Mouse (Mus musculus): ENCODE data around the gene Mlycd.

Gene Mlycd

DNA sequence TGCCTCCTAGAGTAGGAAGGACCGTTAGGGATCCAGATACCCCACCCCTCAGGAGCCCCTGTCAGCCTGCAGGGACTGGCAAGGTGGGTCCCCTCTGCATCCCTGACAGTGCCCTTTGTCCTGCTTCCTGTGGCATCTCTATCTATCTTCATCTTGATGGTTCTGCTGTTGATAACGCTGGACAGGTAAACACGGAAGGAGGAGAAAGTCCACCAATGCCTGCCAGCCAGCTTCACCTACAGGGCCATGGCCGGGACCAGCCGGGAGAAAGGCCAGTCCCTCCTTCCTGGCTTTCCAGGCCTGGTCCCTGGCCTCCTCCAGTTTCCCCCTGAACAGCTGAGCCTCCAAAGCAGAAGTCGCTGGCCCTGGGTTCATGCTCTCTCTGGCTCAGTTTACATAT lies 39.9 kb downstream of the Mlycd start:
- DNase-seq: no peak

DNA sequence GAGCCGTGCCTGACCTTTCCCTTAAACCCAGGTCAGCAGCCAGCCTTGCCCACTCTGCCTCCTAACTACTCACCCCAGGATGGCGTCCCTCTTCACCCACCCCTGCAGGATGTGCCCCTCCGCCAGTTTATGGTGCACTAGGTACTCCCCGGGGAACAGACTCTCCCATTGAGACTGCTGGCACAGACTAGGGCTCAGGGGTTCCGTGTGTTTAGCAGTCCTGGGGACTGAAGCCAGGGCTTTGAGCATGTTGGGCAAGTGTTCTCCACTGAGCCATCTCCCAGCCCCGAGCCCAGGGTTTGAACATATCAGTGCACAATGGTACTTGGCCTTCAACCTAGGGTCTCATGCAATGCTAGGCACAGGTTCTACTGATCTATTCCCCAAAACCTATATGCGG lies 40.8 kb downstream of the Mlycd start:
- no peak for DNase-seq

DNA sequence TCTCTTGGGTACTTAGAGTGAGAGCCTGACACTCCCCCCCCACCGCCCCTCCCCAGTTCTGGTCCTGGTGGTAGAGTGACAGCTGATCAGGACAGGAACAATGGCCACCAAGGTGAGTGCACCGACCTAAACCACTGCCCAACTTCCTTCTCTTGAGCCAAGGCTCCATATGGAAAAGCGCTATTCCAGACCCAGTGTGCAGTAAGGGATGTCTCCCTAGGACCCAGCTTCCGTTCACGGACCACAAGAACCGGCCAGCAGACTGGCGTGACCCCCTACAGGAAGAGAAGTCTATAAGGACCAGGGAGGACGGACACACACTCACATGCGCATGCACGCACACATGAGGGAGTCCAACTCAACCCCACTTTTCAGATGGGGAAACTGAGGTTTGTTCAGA lies 41.7 kb downstream of the Mlycd start:
- no peak for DNase-seq

DNA sequence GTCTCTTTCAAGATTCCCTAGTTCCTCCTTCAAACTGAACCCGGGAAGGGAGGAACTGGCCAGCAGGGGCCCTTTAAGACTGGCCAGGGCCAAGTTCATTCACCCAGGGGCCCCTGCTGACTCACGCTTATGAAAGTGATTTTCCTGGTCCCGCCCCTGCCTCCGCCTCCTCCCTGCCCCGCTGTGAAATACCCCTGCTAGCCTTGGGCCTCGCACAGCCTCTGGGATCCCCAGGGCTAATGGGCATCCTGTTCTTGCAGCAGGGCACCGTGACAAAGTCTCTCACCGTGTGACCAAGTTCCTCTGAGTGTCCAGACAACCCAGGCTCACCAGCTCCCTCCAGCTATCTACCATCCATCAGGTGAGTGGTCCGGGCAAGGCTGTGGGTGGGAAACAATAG lies 42.3 kb downstream of the Mlycd start:
- DNase-seq: no peak

DNA sequence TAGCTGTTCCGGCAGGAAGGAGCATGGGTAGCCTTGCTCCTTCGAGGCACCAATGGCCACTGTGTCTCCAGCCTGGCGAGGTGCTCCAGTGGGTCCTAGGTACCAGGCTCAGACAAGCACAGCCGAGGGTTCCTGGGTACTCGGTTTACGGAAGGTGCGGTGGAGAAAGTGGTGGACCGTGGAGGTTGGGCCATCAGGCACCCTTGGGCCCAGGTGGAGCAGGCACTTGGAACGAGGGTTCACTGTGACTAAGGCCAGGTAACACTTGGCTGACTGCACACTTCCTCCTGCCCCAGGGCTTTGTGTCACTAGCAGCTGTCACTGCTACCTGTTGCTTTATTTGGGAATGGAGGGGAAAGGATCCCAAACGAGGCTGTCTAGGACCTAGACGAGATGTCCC lies 42.8 kb downstream of the Mlycd start:
- no peak for DNase-seq

DNA sequence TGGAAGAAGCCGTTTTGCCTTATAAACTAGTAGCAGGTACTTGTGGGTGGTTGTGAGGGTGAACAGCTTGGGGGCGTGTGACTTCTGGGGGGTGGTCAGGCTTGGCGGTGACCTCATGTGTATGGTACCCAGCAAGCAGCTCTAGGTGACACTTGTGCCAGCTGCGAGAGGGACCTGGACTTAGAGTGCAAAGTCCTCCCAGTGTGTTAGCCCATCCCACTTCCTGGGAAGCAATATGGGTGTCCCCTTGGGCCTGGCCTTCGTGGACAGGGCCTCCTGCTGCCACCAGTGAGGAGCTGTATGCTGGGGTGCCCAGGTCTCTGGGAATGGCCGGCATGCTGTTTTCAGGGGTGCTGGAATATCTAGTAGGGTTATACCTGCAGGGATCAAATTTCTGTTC lies 44.2 kb downstream of the Mlycd start:
- DNase-seq: no peak

DNA sequence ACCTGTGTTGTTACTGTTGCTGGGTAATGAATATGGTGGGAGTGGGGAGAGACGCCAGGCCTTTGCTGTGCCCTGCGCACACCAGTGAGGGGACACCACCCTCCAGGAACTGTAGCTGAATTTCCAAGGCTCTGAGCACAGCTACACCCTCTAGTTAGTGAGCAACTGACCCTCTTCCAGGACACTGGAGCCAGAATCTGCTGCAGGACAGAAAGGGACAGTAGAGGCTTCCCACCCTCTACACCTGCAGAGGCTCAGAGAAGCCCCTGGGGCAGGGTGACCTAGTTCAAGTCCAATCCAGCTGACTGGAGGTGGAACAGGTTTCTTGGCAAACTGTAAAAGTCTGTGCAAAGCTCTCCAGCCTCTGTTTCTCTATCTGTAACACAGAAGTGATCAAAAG lies 44.7 kb downstream of the Mlycd start:
- no peak for DNase-seq

DNA sequence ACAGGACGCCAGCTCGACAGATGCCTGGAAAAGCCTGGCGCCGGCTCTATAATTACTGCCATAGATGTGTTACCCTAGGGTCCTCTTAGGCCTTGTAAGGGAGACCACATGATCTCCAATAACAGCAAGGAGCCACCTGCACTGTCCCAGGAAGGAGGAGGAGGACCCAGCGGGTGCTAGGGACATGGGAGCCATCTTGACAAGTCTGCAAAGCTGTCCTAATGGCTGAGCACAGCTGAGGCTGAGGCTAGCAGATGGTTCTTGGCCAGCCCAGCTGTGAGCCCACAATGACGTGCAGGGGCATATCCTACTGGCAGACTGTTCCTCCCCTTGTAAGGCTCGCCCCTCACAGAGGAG lies 45.2 kb downstream of the Mlycd start:
- no peak for DNase-seq

DNA sequence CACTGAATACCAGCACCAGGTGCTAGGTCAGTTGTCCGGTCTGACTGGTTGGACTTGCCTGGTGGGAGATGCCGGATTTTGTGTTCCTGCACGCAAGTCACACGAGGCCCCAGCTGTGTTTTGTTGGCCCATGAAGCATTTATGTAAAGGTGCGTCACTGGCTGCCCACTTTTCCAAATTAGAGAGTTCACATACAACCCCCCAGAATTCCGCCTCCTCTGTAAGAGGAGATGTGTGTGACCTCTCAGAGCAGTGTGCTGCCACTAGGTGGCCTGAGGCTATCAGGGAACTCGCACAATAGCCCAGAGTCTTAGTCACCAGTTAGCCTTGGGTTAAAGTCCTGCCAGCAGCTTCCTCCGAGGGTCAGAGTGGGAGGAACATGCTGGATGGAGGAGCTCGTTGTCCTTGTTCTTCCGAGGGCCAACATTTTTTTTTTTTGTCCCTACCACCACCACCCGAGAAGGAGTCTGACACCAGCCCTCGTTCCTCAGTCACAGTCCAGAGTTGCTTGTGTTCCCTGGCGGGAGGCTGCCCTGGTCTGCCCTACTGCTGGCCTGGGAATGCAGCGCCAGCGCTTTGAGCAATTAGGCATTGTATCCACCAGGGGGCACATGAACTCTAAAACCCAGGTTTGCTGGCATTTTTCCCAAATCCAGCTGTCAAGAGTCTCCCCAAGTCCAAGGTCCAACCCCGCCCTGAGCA lies 45.7 kb downstream of the Mlycd start:
- DNase-seq: no peak

DNA sequence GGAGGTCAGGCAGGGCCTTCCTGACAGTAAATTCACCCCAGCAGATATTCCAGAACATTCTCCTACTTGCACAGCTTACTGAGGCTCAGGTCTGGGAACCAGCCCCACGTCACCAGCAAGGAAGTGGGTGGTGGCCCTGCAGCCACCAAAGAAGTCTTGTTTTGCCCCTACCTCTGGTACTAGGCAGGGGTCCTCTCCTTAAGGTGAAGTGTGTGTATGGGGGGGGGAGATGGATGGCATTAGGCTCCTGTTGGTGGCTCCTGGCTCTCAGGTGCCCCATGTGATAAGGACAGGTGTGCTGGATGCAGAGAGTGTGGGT lies 46.2 kb downstream of the Mlycd start:
- no peak for DNase-seq

DNA sequence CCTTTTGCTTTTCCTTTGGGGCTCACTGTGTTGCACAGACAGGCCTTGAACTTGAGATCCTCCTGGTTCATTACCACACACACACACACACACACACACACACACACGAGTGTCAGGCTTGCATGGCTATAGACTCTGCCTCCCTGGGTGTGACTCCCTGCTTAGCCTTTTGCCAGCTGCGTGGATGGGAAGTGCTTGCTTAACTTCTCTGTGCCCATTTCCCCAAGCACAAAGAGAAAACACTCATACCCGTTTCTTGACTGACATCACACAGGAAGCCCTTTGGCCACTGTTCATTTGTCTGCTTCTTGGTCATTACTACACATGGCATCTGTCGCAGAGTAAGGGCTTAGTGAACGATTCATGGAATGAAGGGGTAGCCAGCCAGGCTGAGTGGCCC lies 47.3 kb downstream of the Mlycd start:
- DNase-seq: no peak

DNA sequence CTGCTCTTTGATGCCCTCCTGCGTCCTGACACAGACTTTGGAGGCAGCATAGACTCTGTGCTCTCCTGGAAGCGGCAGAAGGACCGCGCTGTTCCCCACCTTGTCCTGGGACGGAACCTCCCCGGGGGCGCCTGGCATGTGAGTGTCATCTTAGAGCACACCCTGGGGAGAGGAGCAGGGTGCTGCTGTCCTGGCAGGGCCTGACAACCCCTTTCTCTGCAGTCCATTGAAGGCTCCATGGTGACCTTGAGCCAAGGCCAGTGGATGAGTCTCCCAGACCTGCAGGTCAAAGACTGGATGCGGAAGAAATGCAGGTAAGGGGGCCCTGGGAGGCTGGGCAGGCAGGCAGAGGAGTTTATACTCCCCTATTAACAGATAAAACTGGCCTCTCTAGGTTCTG lies 48.3 kb downstream of the Mlycd start:
- DNase-seq: no peak

DNA sequence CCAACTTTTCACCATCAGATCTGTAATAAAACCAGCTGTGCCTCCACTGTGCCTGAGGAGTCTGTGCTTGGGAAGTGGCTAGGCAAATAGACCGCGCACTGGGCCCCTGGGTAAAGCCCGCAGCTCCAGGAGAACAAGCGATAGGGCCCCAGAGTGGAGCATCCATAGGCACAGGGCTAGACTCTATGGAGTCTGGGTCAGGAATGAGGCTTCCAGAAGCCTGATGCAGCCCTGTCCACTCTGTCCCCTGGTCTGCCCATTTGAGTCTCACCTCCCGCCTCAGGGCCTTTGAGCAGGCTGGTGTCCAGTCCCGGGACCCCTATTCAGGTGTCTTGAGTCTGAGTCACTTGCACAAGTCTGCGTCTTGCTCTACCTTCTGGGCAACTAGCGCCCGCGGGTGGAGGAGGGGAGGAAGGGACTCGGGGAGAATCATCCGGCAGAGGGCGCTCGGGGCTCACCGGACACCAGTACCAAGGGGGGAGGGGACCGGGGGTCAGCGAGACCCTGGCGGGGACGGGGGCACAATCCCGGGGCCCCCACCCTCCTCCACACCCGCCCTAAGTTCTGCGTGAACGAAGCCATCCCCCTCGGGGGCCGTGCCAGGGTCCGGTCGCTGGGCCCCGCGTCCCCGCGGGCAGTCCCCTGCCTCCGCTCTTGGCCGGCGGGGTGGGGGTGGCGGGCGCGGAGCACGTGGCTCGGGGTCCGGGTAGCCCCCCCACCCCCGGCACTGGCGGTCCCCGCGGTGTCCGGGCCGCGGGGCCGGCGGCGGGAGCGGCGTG lies 51.7 kb downstream of the Mlycd start, which contains the start of gene Necab2:
Gene Necab2 (plus strand): TSS at position 509 of the 779 bp plus-strand sequence.
- DNase-seq: peak; percentile 89

DNA sequence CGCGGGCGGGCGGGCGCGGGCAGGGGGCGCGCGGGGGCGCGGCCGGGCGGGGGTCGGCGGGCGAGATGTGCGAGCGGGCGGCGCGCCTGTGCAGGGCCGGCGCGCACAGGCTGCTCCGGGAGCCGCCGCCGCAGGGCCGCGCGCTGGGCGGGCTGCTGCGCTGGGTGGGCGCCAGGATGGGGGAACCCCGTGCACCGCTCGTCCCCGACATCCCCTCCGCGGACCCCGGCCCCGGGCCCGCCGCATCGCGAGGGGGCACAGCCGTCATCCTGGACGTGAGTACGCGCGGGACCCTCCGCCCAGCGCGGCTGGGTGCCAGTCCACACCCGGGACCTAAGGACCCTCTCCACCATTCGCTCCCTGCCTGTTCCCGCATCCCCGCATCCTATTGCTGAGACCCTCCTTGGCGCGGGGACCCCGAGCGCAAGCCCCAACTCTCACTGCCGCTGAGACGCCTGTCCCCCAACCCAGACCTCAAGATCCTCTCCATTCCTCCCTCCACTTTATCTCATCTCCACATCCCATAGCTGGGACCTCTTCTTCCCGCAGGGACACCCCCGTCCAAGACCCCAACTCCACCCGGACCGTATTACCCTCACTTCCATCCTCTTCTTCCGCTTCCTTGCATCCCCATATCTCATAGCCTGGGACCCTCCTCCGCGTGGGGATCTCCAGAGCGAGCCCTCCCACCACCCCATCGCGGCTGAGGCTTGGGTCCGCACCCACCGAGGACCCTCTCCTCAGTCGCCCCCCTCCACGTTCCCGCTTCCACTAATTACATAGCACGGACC lies 52.5 kb downstream of the Mlycd start:
- DNase-seq: no peak

DNA sequence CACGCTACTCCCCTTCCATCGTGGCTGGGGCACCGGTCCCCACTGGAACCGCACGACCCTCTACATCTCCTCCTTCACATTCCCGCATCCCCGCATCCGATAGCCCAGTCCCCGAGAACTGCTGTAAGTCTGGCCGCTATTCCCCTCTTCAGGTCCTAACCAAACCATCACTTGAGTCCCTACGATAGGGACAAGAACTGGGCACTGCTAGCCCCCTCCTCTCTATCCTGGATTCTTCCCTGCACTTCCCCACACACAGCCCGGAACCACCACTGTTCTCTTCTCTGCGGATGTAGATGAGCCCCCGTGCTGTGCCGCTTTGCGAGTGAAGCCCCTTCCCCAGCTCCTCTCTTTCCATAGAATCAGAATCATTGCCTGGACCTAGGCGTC lies 53.1 kb downstream of the Mlycd start:
- DNase-seq: no peak

DNA sequence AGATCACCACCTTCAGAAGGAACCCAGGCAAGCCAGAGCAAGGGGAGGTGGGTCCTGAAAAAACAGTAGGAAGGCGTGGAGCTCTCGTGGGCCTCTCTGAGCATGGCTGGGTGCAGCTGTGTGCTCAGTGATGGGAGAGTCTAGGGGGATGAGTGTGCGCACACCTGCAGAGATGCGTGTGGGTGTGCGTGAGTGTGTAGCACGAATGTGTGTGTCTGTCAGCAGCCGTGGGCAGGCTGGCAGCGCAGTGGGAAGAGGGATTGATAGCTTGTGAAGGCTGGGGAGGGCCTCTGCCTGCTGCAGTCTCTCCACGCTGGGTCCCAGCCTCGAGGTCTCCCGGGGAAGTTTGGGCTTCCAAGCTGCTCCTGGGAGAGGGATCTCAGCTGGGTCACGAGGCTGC lies 54.9 kb downstream of the Mlycd start:
- peak; percentile 68 for DNase-seq

DNA sequence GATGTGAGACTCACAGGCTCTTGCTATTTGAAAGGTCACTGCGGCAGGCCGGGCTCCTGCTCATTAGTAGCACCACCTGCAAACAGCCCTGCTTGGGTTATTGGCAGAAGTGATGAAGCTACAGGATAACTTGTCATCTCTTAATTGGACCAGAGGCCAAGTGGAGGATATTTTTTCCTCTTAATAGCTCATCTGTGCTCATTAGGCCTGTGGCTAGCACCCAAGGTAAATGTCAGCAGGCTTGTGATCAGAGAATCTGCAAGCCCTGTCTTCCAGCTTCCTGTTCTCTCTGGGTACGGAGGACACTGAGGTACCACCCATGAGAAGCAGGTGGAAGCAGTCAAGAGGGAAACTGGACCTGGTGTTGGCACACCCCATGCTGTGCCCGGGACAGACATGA lies 56.5 kb downstream of the Mlycd start:
- DNase-seq: no peak

DNA sequence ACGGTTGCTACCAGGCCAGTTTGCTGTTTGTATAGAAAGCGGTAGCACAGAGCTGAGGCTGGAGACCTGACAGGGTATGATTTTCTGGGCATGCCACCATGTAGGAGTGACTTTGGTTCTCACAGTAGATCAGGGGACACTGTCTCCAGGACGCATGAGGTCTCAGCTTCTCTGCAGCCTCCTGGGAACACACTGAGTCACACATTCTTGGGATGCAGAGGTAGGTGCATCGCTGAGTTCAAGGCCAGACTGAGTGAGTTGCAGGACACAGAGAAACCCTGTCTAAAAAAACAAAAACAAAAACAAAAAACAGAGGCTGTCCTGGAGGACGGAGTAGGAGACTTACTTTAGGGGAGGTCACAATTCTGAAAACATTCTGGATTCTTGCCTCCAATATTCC lies 58.2 kb downstream of the Mlycd start:
- DNase-seq: no peak

DNA sequence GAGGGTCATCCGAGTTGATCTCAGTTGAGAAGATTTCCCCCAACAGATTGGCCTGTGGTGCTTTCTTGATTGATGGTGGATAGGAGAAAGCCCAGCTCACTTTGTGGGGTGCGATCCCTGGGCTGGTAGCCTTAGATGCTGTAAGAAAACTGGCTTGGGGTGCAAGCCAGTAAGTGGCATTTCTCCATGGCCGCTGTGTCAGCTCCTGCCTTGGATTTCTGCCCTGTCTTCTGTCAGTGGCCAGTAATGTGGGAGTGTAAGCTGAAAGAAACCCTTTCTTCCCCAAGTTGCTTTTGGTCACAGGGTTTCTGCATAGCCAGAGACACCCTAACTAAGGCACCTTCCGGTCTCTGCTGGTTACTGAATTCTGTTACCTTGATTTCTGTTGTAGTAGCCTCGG lies 61.4 kb downstream of the Mlycd start:
- DNase-seq: no peak

DNA sequence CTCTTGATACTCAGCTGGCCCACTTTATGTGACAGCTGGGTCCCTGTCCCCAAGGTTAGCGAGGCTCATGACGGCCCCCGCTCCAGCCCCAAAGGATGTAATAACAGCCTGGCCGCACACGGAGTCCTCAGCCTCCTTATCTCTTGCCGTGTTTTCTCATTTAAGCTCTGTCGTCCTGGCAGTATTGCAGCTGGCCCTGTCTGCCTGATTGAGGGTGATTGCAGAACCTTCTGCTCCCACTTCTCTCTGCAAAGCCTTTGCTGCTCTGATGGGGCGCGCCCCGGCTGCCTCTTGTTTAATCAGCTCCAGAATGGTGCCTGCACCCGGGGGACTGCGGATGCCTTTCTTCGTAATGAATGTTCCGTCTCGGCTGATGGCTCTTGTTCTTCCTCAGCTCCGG lies 65.0 kb downstream of the Mlycd start:
- DNase-seq: peak; percentile 56
